In genomic region chr2:119355651-119356050, GRCm38 (mm10) we compare ENCODE assay signal across 9 mouse cellular contexts. TPM values are rescaled to one million over a fixed set of nuclear protein-coding genes. Genes with fewer than 3 reads are reported as not detected.
DNase-seq lines count a peak whose midpoint lies in the region; ATAC-seq and TF ChIP-seq lines count a peak whose summit lies in the region.
"Had no signal": no experiment of that assay in that cellular context is flagged by ENCODE, and none has a peak within 500 bp of the region (broad histone marks: within the 10 kb centered on the region; RNA-seq: fewer than 3 reads in every experiment).

No protein-coding gene starts in this region.

- ATAC-seq in midbrain, embryonic 15.5 days (replicated peaks), result no peak

- H3K4me3 ChIP-seq in layer of hippocampus, adult 2 months, result no peak overlapping the region
- H3K4me3 ChIP-seq in midbrain, embryonic 15.5 days, result no peak overlapping the region
- H3K4me3 ChIP-seq: embryonic facial prominence, embryonic 15.5 days; liver, embryonic 15.5 days had no signal

- no peaks in the 10 kb centered on the region for H3K9me3 ChIP-seq in midbrain, embryonic 15.5 days
- H3K9me3 ChIP-seq: embryonic facial prominence, embryonic 15.5 days; liver, embryonic 15.5 days had no signal

- no peaks in the 10 kb centered on the region for H3K36me3 ChIP-seq in midbrain, embryonic 15.5 days (replicated peaks)
- H3K36me3 ChIP-seq: embryonic facial prominence, embryonic 15.5 days had no signal

- H3K27me3 ChIP-seq in midbrain, embryonic 15.5 days (replicated peaks), result no peaks in the 10 kb centered on the region; the same call in 1 of the 2 replicates
- H3K27me3 ChIP-seq: embryonic facial prominence, embryonic 15.5 days had no signal

- WGBS in midbrain, embryonic 15.5 days, result 21% methylated on average over 7 of the region's 7 CpGs

- no peak for DNase-seq in layer of hippocampus, adult 2 months (ENCODE audit: low spot score in 2 of 2)
- no peak for DNase-seq in layer of hippocampus, adult 11-12 months (ENCODE audit: low spot score)
- peak; percentile 89 for DNase-seq in adipocyte (ENCODE audit: low spot score)
- peak; percentile 85 to 92 for DNase-seq in gastrocnemius, adult 8-10 months (ENCODE audit: low spot score in 2 of 2)
- DNase-seq in kidney, postnatal 4 days, result peak; percentile 26 to 47
- no peak for DNase-seq in right cerebral cortex, adult 18-20 months

- H3K4me1 ChIP-seq in midbrain, embryonic 15.5 days, result peaks cover 6% of the 10 kb centered on the region

- TF ChIP-seq CTCF in layer of hippocampus, adult 2 months (conservative IDR thresholded peaks at IDR 0.05), result peak; percentile 19; the same call in 1 of the 2 replicates

- no peak overlapping the region for H3K27ac ChIP-seq in layer of hippocampus, adult 2 months
- H3K27ac ChIP-seq in midbrain, embryonic 15.5 days, result no peak overlapping the region
- H3K27ac ChIP-seq: embryonic facial prominence, embryonic 15.5 days; liver, embryonic 15.5 days had no signal

- no peak overlapping the region for H3K4me2 ChIP-seq in midbrain, embryonic 15.5 days
- H3K4me2 ChIP-seq: embryonic facial prominence, embryonic 15.5 days; liver, embryonic 15.5 days had no signal

- no peak overlapping the region for H3K9ac ChIP-seq in midbrain, embryonic 15.5 days
- H3K9ac ChIP-seq: embryonic facial prominence, embryonic 15.5 days; liver, embryonic 15.5 days had no signal

RNA-seq across cellular contexts. Expression of gene Chac1, which starts 4.6 kb away (rescaled TPM):
- 1 to 10 TPM; 6.5 to 8.9 TPM for total RNA-seq in layer of hippocampus, adult 2 months (2021)
- 100 to 1,000 TPM in 1 of 4 experiments, 10 to 100 TPM in 3; 59.1 to 158 (median 73.1) TPM for total RNA-seq in gastrocnemius, adult 8-10 months (2022)
- polyA plus RNA-seq in midbrain, embryonic 15.5 days (2015; fragmentation: Nextera tagmentation; extraction: Ambion mirVana), result 8.1 and 9.0 TPM in 2 replicates

RNA-seq across cellular contexts. Expression of gene Dll4, which starts 30.1 kb away (rescaled TPM):
- total RNA-seq in layer of hippocampus, adult 2 months (2021), result 1 to 10 TPM; 2.4 to 2.9 TPM
- 1 to 10 TPM; 3.3 to 5.8 (median 3.9) TPM for total RNA-seq in gastrocnemius, adult 8-10 months (2022)
- polyA plus RNA-seq in midbrain, embryonic 15.5 days (2015; fragmentation: Nextera tagmentation; extraction: Ambion mirVana), result 5.2 and 5.3 TPM in 2 replicates

Comparison
In these comparisons a context has a peak if more than half of its experiments do, and no peak if none do; other contexts are left out.
1. DNase-seq: peak in adipocyte (single experiment), gastrocnemius, adult 8-10 months (2 of 2) and kidney, postnatal 4 days (2 of 2); none in layer of hippocampus, adult 2 months (0 of 2), layer of hippocampus, adult 11-12 months (single experiment) and right cerebral cortex, adult 18-20 months (single experiment).
2. RNA of gene Chac1, which starts 4.6 kb away (total RNA-seq): 59.1 to 158 TPM in gastrocnemius, adult 8-10 months; 6.5 to 8.9 TPM in layer of hippocampus, adult 2 months; every median in the first group is over 4 times any median in the second.